Mouse (Mus musculus) MEL (cell line): ENCODE results near the gene Tnpo1. TPM values are rescaled to one million over a fixed set of nuclear protein-coding genes. Genes with fewer than 3 reads are reported as not detected.
A peak's percentile ranks its signal among the peaks of the same experiment; 100 is the strongest.

Experiments
- DNase-seq: peaks from one replicate; pipeline ENCODE4 v3.0.0; 2011; ENCODE audit warnings: low read depth, low spot score
- H3K27ac ChIP-seq: 2 replicates; pipeline ENCODE4 v1.5.1; 2012; ENCODE audit warnings: low read depth, mild to moderate bottlenecking, control low read depth, low read length, moderate library complexity; ENCODE audit not compliant: control insufficient read depth
- H3K27me3 ChIP-seq, 2 experiments: fragments of 150-350 bp in 1 of 2; sonication (generic) in 1 of 2; 2 replicates each; pipeline ENCODE4 v1.6.1; 2012; ENCODE audit warnings: low read length in 2 of 2, mild to moderate bottlenecking in 2 of 2, improper control_type of control experiment in 1 of 2, moderate library complexity in 1 of 2; ENCODE audit not compliant: insufficient read depth in 2 of 2, control insufficient read depth in 1 of 2
- H3K36me3 ChIP-seq, 2 experiments: 2 replicates each; pipeline ENCODE4 v1.6.1; 2012 to 2014; ENCODE audit warnings: low read length in 2 of 2, improper control_type of control experiment in 1 of 2, inconsistent platforms in 1 of 2, mild to moderate bottlenecking in 1 of 2; ENCODE audit not compliant: insufficient read depth in 2 of 2, control insufficient read depth in 1 of 2
- H3K4me1 ChIP-seq, 2 experiments: fragments of 150-350 bp in 1 of 2; sonication (generic) in 1 of 2; 2 replicates each; pipeline ENCODE4 v1.6.1; 2012; ENCODE audit warnings: low read length in 2 of 2, improper control_type of control experiment in 1 of 2, mild to moderate bottlenecking in 1 of 2; ENCODE audit not compliant: insufficient read depth in 2 of 2, control insufficient read depth in 1 of 2
- H3K4me3 ChIP-seq, 2 experiments: fragments of 150-350 bp in 1 of 2; sonication (generic) in 1 of 2; 2 replicates each; pipeline ENCODE4 v1.5.1; 2012; ENCODE audit warnings: low read depth in 2 of 2, low read length in 2 of 2, mild to moderate bottlenecking in 2 of 2, moderate library complexity in 2 of 2, control low read depth in 1 of 2, improper control_type of control experiment in 1 of 2; ENCODE audit not compliant: control insufficient read depth in 1 of 2, insufficient read depth in 1 of 2
- H3K79me2 ChIP-seq: 2 replicates; pipeline ENCODE4 v1.6.1; 2012; ENCODE audit warnings: mild to moderate bottlenecking, low read length, moderate library complexity; ENCODE audit not compliant: control insufficient read depth, poor library complexity, insufficient read depth
- H3K9ac ChIP-seq: 2 replicates; pipeline ENCODE4 v1.6.1; 2012; ENCODE audit warnings: low read depth, mild to moderate bottlenecking, control low read depth, low read length, moderate library complexity; ENCODE audit not compliant: control insufficient read depth, poor library complexity, severe bottlenecking
- H3K9me3 ChIP-seq: fragments of 150-350 bp; sonication (generic); replicated peaks from 2 replicates; pipeline ENCODE4 v1.6.1; 2012; ENCODE audit warnings: mild to moderate bottlenecking, low read length, improper control_type of control experiment, moderate library complexity; ENCODE audit not compliant: insufficient read depth
- BHLHE40 ChIP-seq: IDR thresholded peaks from 2 replicates; pipeline ENCODE4 v1.6.1; 2012; ENCODE audit warnings: low read depth, mild to moderate bottlenecking, inconsistent platforms, low read length, improper control_type of control experiment, borderline replicate concordance
- CTCF ChIP-seq, 3 experiments: IDR thresholded peaks in 2 of 3; conservative IDR thresholded peaks in 1 of 3; 2 replicates each; pipeline ENCODE4 v1.5.1; 2011 to 2012; ENCODE audit warnings: low read length in 3 of 3, low read depth in 2 of 3, mild to moderate bottlenecking in 2 of 3, improper control_type of control experiment in 1 of 3, inconsistent platforms in 1 of 3, mixed read lengths in 1 of 3, moderate library complexity in 1 of 3; ENCODE audit not compliant: control insufficient read depth in 1 of 3, insufficient read depth in 1 of 3, poor library complexity in 1 of 3, severe bottlenecking in 1 of 3
- E2F4 ChIP-seq: IDR thresholded peaks from 2 replicates; pipeline ENCODE4 v1.6.1; 2011; ENCODE audit warnings: low read depth, low read length, improper control_type of control experiment, borderline replicate concordance
- ELF1 ChIP-seq: IDR thresholded peaks from 2 replicates; pipeline ENCODE4 v1.6.1; 2014; ENCODE audit warnings: low read depth, mild to moderate bottlenecking, inconsistent platforms, low read length, improper control_type of control experiment, moderate library complexity
- EP300 ChIP-seq, 2 experiments: IDR thresholded peaks; 2 replicates each; pipeline ENCODE4 v1.6.1; 2011; ENCODE audit warnings: improper control_type of control experiment in 2 of 2, low read length in 2 of 2, low read depth in 1 of 2, mild to moderate bottlenecking in 1 of 2
- ETS1 ChIP-seq: IDR thresholded peaks from 2 replicates; pipeline ENCODE4 v1.6.1; 2012; ENCODE audit warnings: low read depth, mild to moderate bottlenecking, inconsistent platforms, low read length, improper control_type of control experiment, moderate library complexity
- GABPA ChIP-seq: IDR thresholded peaks from 2 replicates; pipeline ENCODE4 v1.6.1; 2012; ENCODE audit warnings: low read depth, mild to moderate bottlenecking, inconsistent platforms, low read length, improper control_type of control experiment, moderate library complexity
- GATA1 ChIP-seq: IDR thresholded peaks from 2 replicates; pipeline ENCODE4 v1.6.1; 2011; ENCODE audit warnings: low read depth, low read length, improper control_type of control experiment
- MAX ChIP-seq: IDR thresholded peaks from 2 replicates; pipeline ENCODE4 v1.6.1; 2011; ENCODE audit warnings: low read length, improper control_type of control experiment
- MXI1 ChIP-seq: IDR thresholded peaks from 2 replicates; pipeline ENCODE4 v1.6.1; 2011; ENCODE audit warnings: mild to moderate bottlenecking, low read depth, low read length, improper control_type of control experiment
- MYC ChIP-seq: IDR thresholded peaks from 2 replicates; pipeline ENCODE4 v1.6.1; 2011; ENCODE audit warnings: low read depth, mild to moderate bottlenecking, low read length, improper control_type of control experiment, moderate library complexity
- NRF1 ChIP-seq: IDR thresholded peaks from 2 replicates; pipeline ENCODE4 v1.6.1; 2014; ENCODE audit warnings: low read depth, mild to moderate bottlenecking, inconsistent platforms, low read length, improper control_type of control experiment, moderate library complexity; ENCODE audit not compliant: poor library complexity, insufficient read depth, severe bottlenecking
- POLR2A ChIP-seq, 2 experiments: IDR thresholded peaks; 2 replicates each; pipeline ENCODE4 v1.6.1; 2011 to 2012; ENCODE audit warnings: low read length in 2 of 2, mild to moderate bottlenecking in 2 of 2, control low read depth in 1 of 2, improper control_type of control experiment in 1 of 2, low read depth in 1 of 2, moderate library complexity in 1 of 2; ENCODE audit not compliant: control insufficient read depth in 1 of 2, insufficient read depth in 1 of 2, poor library complexity in 1 of 2
- TCF12 ChIP-seq: IDR thresholded peaks from 2 replicates; pipeline ENCODE4 v1.6.1; 2014; ENCODE audit warnings: low read depth, mild to moderate bottlenecking, inconsistent platforms, low read length, improper control_type of control experiment, moderate library complexity
- USF2 ChIP-seq, 2 experiments: IDR thresholded peaks; 2 replicates each; pipeline ENCODE4 v1.6.1; 2011 to 2012; ENCODE audit warnings: improper control_type of control experiment in 2 of 2, low read length in 2 of 2, borderline replicate concordance in 1 of 2, inconsistent platforms in 1 of 2, low read depth in 1 of 2, mild to moderate bottlenecking in 1 of 2; ENCODE audit not compliant: insufficient read depth in 1 of 2
- ZC3H11A ChIP-seq: IDR thresholded peaks from 2 replicates; pipeline ENCODE4 v1.6.1; 2012; ENCODE audit warnings: low read depth, mild to moderate bottlenecking, inconsistent platforms, low read length, improper control_type of control experiment
- ZNF384 ChIP-seq: IDR thresholded peaks from 2 replicates; pipeline ENCODE4 v1.6.1; 2012; ENCODE audit warnings: low read depth, mild to moderate bottlenecking, inconsistent platforms, low read length, improper control_type of control experiment
- polyA plus RNA-seq, 2 experiments: library from polyadenylated mRNA; stranded (reverse) in 1 of 2; unstranded in 1 of 2; fragments of >175 nt in 1 of 2; fragments of >200 nt in 1 of 2; gene quantifications; 2 replicates each; pipeline versions ENCODE4 v1.2.1 to v1.2.4; 2012; ENCODE audit warnings: low replicate concordance in 2 of 2, low read depth in 1 of 2; ENCODE audit not compliant: insufficient read length in 2 of 2, insufficient read depth in 1 of 2, missing spikeins in 1 of 2
- total RNA-seq: library from RNA; depleted of rRNA; stranded (reverse); fragments of 300-350 nt; gene quantifications from 2 replicates; pipeline ENCODE4 v1.2.3, GENCODE M21; 2012

Tnpo1 gene
- total and polyA plus RNA-seq, 3 experiments, result 48.0 to 123 (median 89.6) TPM

DNA sequence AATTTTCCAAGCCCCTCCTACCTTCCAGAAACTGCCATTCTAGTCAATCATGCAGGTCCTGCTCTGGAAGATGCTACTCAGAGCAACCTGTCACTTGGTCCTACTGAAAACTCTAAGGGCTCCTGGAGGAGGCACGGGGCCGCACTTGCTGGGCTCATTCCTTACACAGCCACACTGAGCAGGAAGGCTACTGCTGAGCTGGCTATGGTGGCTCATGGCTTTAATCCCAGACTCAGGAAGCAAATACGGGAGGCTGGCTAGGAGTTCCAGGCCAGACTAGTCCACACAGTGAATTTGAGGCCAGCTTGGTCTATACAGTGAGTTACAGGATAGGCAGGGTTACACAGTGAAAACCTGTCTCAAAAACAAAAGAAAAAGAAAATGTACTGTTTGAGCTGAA, 15.4 kb downstream of the Tnpo1 start:
- H3K9ac ChIP-seq, result no peak overlapping the region
- no peak for DNase-seq
- H3K9me3 ChIP-seq, result no peaks in the 10 kb centered on the region
- H3K4me3 ChIP-seq, result no peak overlapping the region
- H3K27me3 ChIP-seq, result no peaks in the 10 kb centered on the region
- peaks cover 39% of the 10 kb centered on the region for H3K79me2 ChIP-seq
- TF ChIP-seq ZNF384, result no peak
- no peak for TF ChIP-seq NRF1
- TF ChIP-seq GABPA, result no peak
- no peak for TF ChIP-seq ETS1
- no peak for TF ChIP-seq CTCF (IDR thresholded peaks at IDR 0.05 in 2 of 3, conservative IDR thresholded peaks at IDR 0.05 in 1 of 3; ENCODE audit: control insufficient read depth in 1 of 3, insufficient read depth in 1 of 3, low read depth in 2 of 3, low read length in 3 of 3, poor library complexity in 1 of 3, severe bottlenecking in 1 of 3)
- no peak for TF ChIP-seq EP300 (IDR thresholded peaks at IDR 0.05; ENCODE audit: low read depth in 1 of 2, low read length in 2 of 2)
- TF ChIP-seq TCF12, result no peak
- no peak for TF ChIP-seq ELF1
- no peak for TF ChIP-seq MAX
- no peak for TF ChIP-seq USF2 (IDR thresholded peaks at IDR 0.05; ENCODE audit: borderline replicate concordance in 1 of 2, insufficient read depth in 1 of 2, low read depth in 1 of 2, low read length in 2 of 2)
- no peak for TF ChIP-seq BHLHE40
- no peak for TF ChIP-seq POLR2A (IDR thresholded peaks at IDR 0.05; ENCODE audit: control insufficient read depth in 1 of 2, insufficient read depth in 1 of 2, low read depth in 1 of 2, low read length in 2 of 2, poor library complexity in 1 of 2)
- no peak for TF ChIP-seq E2F4
- no peak for TF ChIP-seq MXI1
- no peak for TF ChIP-seq MYC
- H3K4me1 ChIP-seq, result peaks cover 5 to 7% of the 10 kb centered on the region in 2 experiments
- peaks cover 0 to 9% of the 10 kb centered on the region in 2 experiments; a peak in 2 of 4 replicates for H3K36me3 ChIP-seq
- H3K27ac ChIP-seq, result no peak overlapping the region

DNA sequence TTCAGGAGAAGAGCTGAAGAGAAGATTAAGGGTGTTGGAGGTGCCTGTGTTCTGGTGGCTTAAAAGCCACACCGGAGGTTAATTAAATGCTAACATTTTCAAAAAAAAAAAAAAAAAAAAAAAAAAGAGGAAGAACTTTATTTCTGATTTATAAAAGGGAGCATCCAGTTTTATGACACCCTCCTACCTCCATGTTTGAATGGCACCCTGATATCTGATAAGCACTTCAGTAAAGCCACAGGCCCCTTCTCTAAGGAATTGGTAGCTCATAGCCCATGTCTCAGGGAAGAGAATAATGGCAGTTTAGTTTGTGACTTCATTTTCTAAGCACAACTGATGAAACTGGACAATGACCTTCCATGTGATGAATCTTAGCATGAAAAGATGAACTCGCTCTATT, 21.6 kb downstream of the Tnpo1 start:
- DNase-seq, result peak; percentile 43
- TF ChIP-seq ZC3H11A (no peak), ZNF384 (peak; percentile 78), GATA1 (peak; percentile 64), POLR2A (IDR thresholded peaks at IDR 0.05; ENCODE audit: control insufficient read depth in 1 of 2, insufficient read depth in 1 of 2, low read depth in 1 of 2, low read length in 2 of 2, poor library complexity in 1 of 2) (no peak), GABPA (no peak), BHLHE40 (no peak)
- TF ChIP-seq, all 39 proteins: peak for 2
- H3K27me3 ChIP-seq, result no peaks in the 10 kb centered on the region
- peaks cover 5 to 13% of the 10 kb centered on the region in 2 experiments; a peak in 3 of 4 replicates for H3K4me1 ChIP-seq
- H3K79me2 ChIP-seq, result peaks cover 29% of the 10 kb centered on the region
- H3K4me3 ChIP-seq, result no peak overlapping the region
- H3K36me3 ChIP-seq, result peaks cover 3 to 12% of the 10 kb centered on the region in 2 experiments
- no peak overlapping the region for H3K9ac ChIP-seq
- H3K27ac ChIP-seq, result no peak overlapping the region; the same call in 1 of the 2 replicates
- H3K9me3 ChIP-seq, result no peaks in the 10 kb centered on the region
